Mouse (Mus musculus) liver, embryonic 14.5 days (tissue): ENCODE measurements at regions not wholly inside any gene's neighbourhood (a gene's known extent, or its start where the extent isn't known, plus 50 kb on each side); places are given as distances from the start of the nearest gene placed in this dataset.

Experiments used
- CTCF ChIP-seq: IDR thresholded peaks from 2 replicates; pipeline ENCODE4 v1.5.1; 2016; ENCODE audit warnings: antibody characterized with exemption, low read depth, control low read depth
- EP300 ChIP-seq: IDR thresholded peaks from 2 replicates; pipeline ENCODE4 v1.6.1; 2016; ENCODE audit warnings: antibody characterized with exemption, low read depth

GRCm38 (mm10) chr16:78641717-78642116, 65.2 kb upstream of the D16Ertd472e start:
- TF ChIP-seq EP300 = no peak
- no peak for TF ChIP-seq CTCF
